Mouse (Mus musculus) heart, embryonic 11.5 days (tissue): Measurements from ENCODE around the gene Gm28374. TPM values are rescaled to one million over a fixed set of nuclear protein-coding genes. Genes with fewer than 3 reads are reported as not detected.
A peak's percentile ranks its signal among the peaks of the same experiment; 100 is the strongest.

Experiments used
- ATAC-seq: fragments of 200-750 bp; cut with Nextera tagmentation; replicated peaks from 2 replicates; pipeline ENCODE4 v1.8.0; 2017; ENCODE audit warnings: moderate library complexity; ENCODE audit not compliant: insufficient number of reproducible peaks, low FRiP score, low TSS enrichment
- H3K27ac ChIP-seq: fragments of 300-500 bp; sonication (generic); 2 replicates; pipeline ENCODE4 v1.5.1; 2014; ENCODE audit warnings: mild to moderate bottlenecking, low read depth, low read length
- H3K27me3 ChIP-seq: fragments of 300-500 bp; sonication (generic); 2 replicates; pipeline ENCODE4 v1.6.1; 2014; ENCODE audit warnings: mild to moderate bottlenecking, low read length, mixed read lengths; ENCODE audit not compliant: control insufficient read depth, insufficient read depth
- H3K36me3 ChIP-seq: fragments of 300-500 bp; sonication (generic); 2 replicates; pipeline ENCODE4 v1.6.1; 2014; ENCODE audit warnings: mild to moderate bottlenecking, low read length, moderate library complexity, mixed read lengths; ENCODE audit not compliant: control insufficient read depth, insufficient read depth
- H3K4me1 ChIP-seq: fragments of 300-500 bp; sonication (generic); 2 replicates; pipeline ENCODE4 v1.6.1; 2014; ENCODE audit warnings: low read length; ENCODE audit not compliant: control insufficient read depth, insufficient read depth
- H3K4me2 ChIP-seq: fragments of 300-500 bp; sonication (generic); 2 replicates; pipeline ENCODE4 v1.6.1; 2014; ENCODE audit warnings: mild to moderate bottlenecking, moderate library complexity
- H3K4me3 ChIP-seq: fragments of 300-500 bp; sonication (generic); 2 replicates; pipeline ENCODE4 v1.5.1; 2014; ENCODE audit warnings: low read depth, low read length
- H3K9ac ChIP-seq: fragments of 300-500 bp; sonication (generic); 2 replicates; pipeline ENCODE4 v1.6.1; 2014; ENCODE audit warnings: mild to moderate bottlenecking, low read depth, low read length, moderate library complexity
- H3K9me3 ChIP-seq: fragments of 300-500 bp; sonication (generic); replicated peaks from 2 replicates; pipeline ENCODE4 v1.6.1; 2016; ENCODE audit warnings: low read length; ENCODE audit not compliant: control insufficient read depth
- WGBS: fragments of 180-500 bp; shearing (Covaris S2); extraction: QIAGEN DNeasy Blood & Tissue Kit; methylation state at CpG from one replicate; pipeline ENCODE4 v1.1.7; 2014; ENCODE audit not compliant: insufficient replicate concordance; 5-methylcytosine and 5-hydroxymethylcytosine counted together
- polyA plus RNA-seq: library from polyadenylated mRNA; unstranded; fragments of >200 nt; fragmentation: Nextera tagmentation; extraction: Ambion mirVana; gene quantifications from 2 replicates; pipeline ENCODE4 v1.2.1, GENCODE M21; 2014

Gm28374 gene
- polyA plus RNA-seq, 1 experiment from 2014 or later = 0.36 TPM

GRCm38 (mm10) chr19:6054296-6054695, 27.8 kb downstream of the Gm28374 start:
- no peaks in the 10 kb centered on the region for H3K27me3 ChIP-seq
- H3K4me3 ChIP-seq = no peak overlapping the region
- no peak overlapping the region for H3K27ac ChIP-seq
- H3K4me2 ChIP-seq = no peak overlapping the region
- H3K36me3 ChIP-seq = peaks cover 48% of the 10 kb centered on the region
- no peaks in the 10 kb centered on the region for H3K9me3 ChIP-seq
- ATAC-seq = no peak
- no peak overlapping the region for H3K9ac ChIP-seq
- peaks cover 14% of the 10 kb centered on the region for H3K4me1 ChIP-seq
- WGBS = 85% methylated on average over 5 of the region's 5 CpGs

GRCm38 (mm10) chr19:6052516-6052915, 29.5 kb downstream of the Gm28374 start:
- peaks cover 57% of the 10 kb centered on the region for H3K36me3 ChIP-seq
- H3K4me1 ChIP-seq = peaks cover 16% of the 10 kb centered on the region
- H3K9me3 ChIP-seq = no peaks in the 10 kb centered on the region
- WGBS = 85% methylated on average over 7 of the region's 7 CpGs
- H3K4me2 ChIP-seq = no peak overlapping the region
- ATAC-seq = no peak
- H3K27ac ChIP-seq = no peak overlapping the region
- no peaks in the 10 kb centered on the region for H3K27me3 ChIP-seq
- H3K9ac ChIP-seq = no peak overlapping the region
- no peak overlapping the region for H3K4me3 ChIP-seq

- no peak overlapping the region for H3K4me3 ChIP-seq
- H3K27ac ChIP-seq = no peak overlapping the region
- H3K4me1 ChIP-seq = peaks cover 16% of the 10 kb centered on the region
- ATAC-seq = no peak
- peaks cover 47% of the 10 kb centered on the region for H3K36me3 ChIP-seq
- H3K9ac ChIP-seq = peak overlapping the region; percentile 3; the same call in 1 of the 2 replicates
- H3K4me2 ChIP-seq = no peak overlapping the region
- WGBS = 79% methylated on average over 11 of the region's 11 CpGs
- H3K9me3 ChIP-seq = no peaks in the 10 kb centered on the region
- no peaks in the 10 kb centered on the region for H3K27me3 ChIP-seq
These were observed 33.2 kb downstream of the Gm28374 start for GRCm38 (mm10) chr19:6048681-6049410.

GRCm38 (mm10) chr19:6047899-6048166, 34.2 kb downstream of the Gm28374 start:
- H3K27me3 ChIP-seq = no peaks in the 10 kb centered on the region
- no peak for ATAC-seq
- peak overlapping the region; percentile 94 for H3K9ac ChIP-seq
- no peaks in the 10 kb centered on the region for H3K9me3 ChIP-seq
- WGBS = 82% methylated on average over 8 of the region's 8 CpGs
- H3K36me3 ChIP-seq = peaks cover 41% of the 10 kb centered on the region
- H3K4me3 ChIP-seq = peak overlapping the region; percentile 82
- no peak overlapping the region for H3K27ac ChIP-seq
- H3K4me2 ChIP-seq = peak overlapping the region; percentile 97
- peaks cover 16% of the 10 kb centered on the region for H3K4me1 ChIP-seq

- Histone ChIP-seq H3K27me3 (no peaks in the 10 kb centered on the region), H3K4me2 (peak overlapping the region; percentile 97), H3K9ac (peak overlapping the region; percentile 94), H3K4me1 (peaks cover 16% of the 10 kb centered on the region), H3K9me3 (no peaks in the 10 kb centered on the region), H3K36me3 (peaks cover 36% of the 10 kb centered on the region), H3K4me3 (peak overlapping the region; percentile 82), H3K27ac (peak overlapping the region; percentile 98)
- 2% methylated on average over 44 of the region's 44 CpGs for WGBS
- ATAC-seq = peak; percentile 31; the same call in 1 of the 2 replicates
These were observed 34.7 kb downstream of the Gm28374 start for GRCm38 (mm10) chr19:6047154-6047898.

- H3K9ac ChIP-seq = peak within 1 kb of the TSS; percentile 94
- H3K4me2 ChIP-seq = peak within 1 kb of the TSS; percentile 97
- H3K4me1 ChIP-seq = peaks cover 16% of the 10 kb centered on the region
- no peaks in the 10 kb centered on the region for H3K9me3 ChIP-seq
- H3K27me3 ChIP-seq = no peaks in the 10 kb centered on the region
- peak; percentile 84 for ATAC-seq
- H3K27ac ChIP-seq = peak within 1 kb of the TSS; percentile 98
- peak within 1 kb of the TSS; percentile 82 for H3K4me3 ChIP-seq
- peaks cover 31% of the 10 kb centered on the region for H3K36me3 ChIP-seq
- WGBS = under 1% methylated on average over 65 of the region's 65 CpGs
These were observed 35.5 kb downstream of the Gm28374 start, which contains the start of gene Syvn1 for GRCm38 (mm10) chr19:6046294-6047153. Syvn1 (plus strand) TSS chr19:6046576.

- H3K36me3 ChIP-seq = peaks cover 22% of the 10 kb centered on the region
- no peaks in the 10 kb centered on the region for H3K9me3 ChIP-seq
- ATAC-seq = no peak
- H3K27me3 ChIP-seq = no peaks in the 10 kb centered on the region
- H3K27ac ChIP-seq = peak overlapping the region; percentile 98
- WGBS = 18% methylated on average over 20 of the region's 20 CpGs
- H3K4me3 ChIP-seq = peak overlapping the region; percentile 82
- peaks cover 16% of the 10 kb centered on the region for H3K4me1 ChIP-seq
- peak overlapping the region; percentile 94 for H3K9ac ChIP-seq
- H3K4me2 ChIP-seq = peak overlapping the region; percentile 97
These were observed 36.4 kb downstream of the Gm28374 start for GRCm38 (mm10) chr19:6045366-6046293.
